Mouse (Mus musculus) layer of hippocampus, adult 8-10 months (tissue): ENCODE data around the gene Cyp4f18. TPM values are rescaled to one million over a fixed set of nuclear protein-coding genes. Genes with fewer than 3 reads are reported as not detected.

Source experiments
- total RNA-seq, 4 experiments: library from RNA; stranded (reverse); gene quantifications; 2 replicates each; pipeline ENCODE4 v1.2.4; 2022

Cyp4f18 gene
- total RNA-seq, 4 experiments from 2014 or later: not detected

Other genes with a start within 250 kb of the Cyp4f18 start
- 10 to 100 TPM in 2 of 4 experiments, 1 to 10 TPM in 2; 8.2 to 12.4 (median 9.8) TPM for gene Zfp709, start 127.6 kb downstream of the Cyp4f18 start, total RNA-seq
- gene Zfp882, start 101.0 kb downstream of the Cyp4f18 start, total RNA-seq: 10 to 100 TPM; 13.7 to 19.8 (median 17.1) TPM
- 10 to 100 TPM; 26.8 to 31.9 (median 27.0) TPM for gene Zfp617, start 101.0 kb downstream of the Cyp4f18 start, total RNA-seq
- gene Zfp961, start 58.6 kb downstream of the Cyp4f18 start, total RNA-seq: 10 to 100 TPM; 17.4 to 22.9 (median 17.9) TPM
- not detected for gene Olfr372, start 31.6 kb upstream of the Cyp4f18 start, total RNA-seq
- not detected for gene Olfr373, start 73.6 kb upstream of the Cyp4f18 start, total RNA-seq
- under 1 TPM in 1 of 4 experiments, not detected in 3; 0.05 TPM for gene Olfr374, start 97.4 kb upstream of the Cyp4f18 start, total RNA-seq
- gene Tpm4, start 125.3 kb upstream of the Cyp4f18 start, total RNA-seq: 10 to 100 TPM; 28.9 to 32.3 (median 30.2) TPM
- gene Rab8a, start 151.6 kb upstream of the Cyp4f18 start, total RNA-seq: 10 to 100 TPM; 32.2 to 40.7 (median 37.0) TPM
- under 1 TPM in 1 of 4 experiments, not detected in 3; 0.31 TPM for gene Hsh2d, start 180.0 kb upstream of the Cyp4f18 start, total RNA-seq
- gene Cib3, start 203.2 kb upstream of the Cyp4f18 start, total RNA-seq: under 1 TPM in 1 of 4 experiments, not detected in 3; 0.14 TPM
- gene Gm11034, start 204.0 kb upstream of the Cyp4f18 start, total RNA-seq: not detected
- 10 to 100 TPM; 53.1 to 64.6 (median 56.2) TPM for gene Fam32a, start 210.1 kb upstream of the Cyp4f18 start, total RNA-seq
- gene Ap1m1, start 230.4 kb upstream of the Cyp4f18 start, total RNA-seq: 10 to 100 TPM; 86.8 to 93.2 (median 91.0) TPM